Mouse (Mus musculus) layer of hippocampus, postnatal 36 days (tissue): ENCODE measurements around the gene Rbm20. TPM values are rescaled to one million over a fixed set of nuclear protein-coding genes. Genes with fewer than 3 reads are reported as not detected.
A peak's percentile ranks its signal among the peaks of the same experiment; 100 is the strongest.

ENCODE experiments used
- DNase-seq, 2 experiments: peaks; one replicate each; pipeline ENCODE4 v3.0.0; 2022
- total RNA-seq, 2 experiments: library from RNA; stranded (reverse); gene quantifications; 2 replicates each; pipeline ENCODE4 v1.2.3; 2021

Rbm20 gene
- total RNA-seq, 2 experiments from 2014 or later, result 1.5 to 2.0 TPM

- DNase-seq, result peak; percentile 70 to 78
Observed at GRCm38 (mm10) chr19:53852699-53853451, 175.8 kb downstream of the Rbm20 start.

DNA sequence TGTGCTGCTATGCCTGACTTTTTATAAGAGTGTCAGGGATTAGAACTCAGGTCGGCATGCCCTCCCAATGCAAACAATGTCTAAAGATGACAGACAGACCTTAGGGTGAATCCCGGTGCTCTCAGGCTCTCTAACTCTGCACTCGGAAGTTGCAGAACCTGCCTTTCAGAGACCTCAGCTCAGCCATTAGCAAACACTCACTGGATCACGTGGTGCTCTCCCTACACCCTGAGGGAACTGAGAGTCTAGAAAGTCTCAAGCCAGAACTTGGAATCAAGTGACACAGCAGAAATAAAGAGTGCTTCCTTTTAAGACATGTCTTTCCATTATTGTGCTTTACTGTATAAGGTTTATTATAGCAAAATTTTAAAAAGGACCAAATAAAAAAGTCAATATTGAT is 177.9 kb downstream of the Rbm20 start:
- no peak for DNase-seq

GRCm38 (mm10) chr19:53855781-53856180 is 178.7 kb downstream of the Rbm20 start:
- no peak for DNase-seq

DNA sequence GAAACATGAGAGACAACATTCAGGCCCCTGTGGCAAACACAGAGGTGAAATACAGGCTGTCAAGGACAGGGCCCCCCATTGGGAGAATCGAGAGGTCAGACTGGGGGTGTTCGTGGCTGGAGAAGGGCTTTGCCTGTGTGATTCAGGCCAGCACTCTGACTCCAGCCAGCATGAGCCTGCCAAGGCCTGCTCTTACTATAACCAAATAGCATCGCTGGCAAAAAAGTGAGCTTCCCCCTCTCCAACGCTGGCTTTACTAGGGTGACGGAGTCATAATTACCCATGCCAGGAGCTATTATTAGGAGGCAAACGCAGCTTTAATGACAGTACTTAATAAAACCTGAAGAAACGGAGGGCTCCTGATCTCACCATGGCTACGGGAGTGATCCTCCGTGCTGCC is 179.7 kb downstream of the Rbm20 start:
- no peak for DNase-seq

DNA sequence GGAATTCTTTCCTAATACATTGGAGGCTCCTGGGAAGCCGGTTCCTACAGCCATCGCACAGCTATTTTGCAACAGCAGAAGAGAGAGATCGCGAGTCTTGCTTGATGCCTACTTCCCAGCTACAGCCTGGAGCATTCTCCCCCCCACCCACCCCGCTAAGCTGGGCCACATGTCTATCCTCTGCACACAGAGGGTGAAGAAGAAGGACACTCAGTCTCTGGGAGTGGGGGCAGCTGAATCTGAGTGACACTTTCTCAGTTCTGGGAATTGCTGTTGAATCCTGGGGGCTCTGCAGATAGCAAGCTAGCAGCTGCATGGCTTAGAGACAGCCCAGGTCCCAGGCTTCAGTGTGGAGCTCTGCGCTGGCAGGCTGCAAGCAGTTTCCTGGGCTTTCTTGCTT is 180.9 kb downstream of the Rbm20 start:
- no peak for DNase-seq

GRCm38 (mm10) chr19:53859149-53859548 is 182.0 kb downstream of the Rbm20 start:
- DNase-seq, result no peak

GRCm38 (mm10) chr19:53859593-53859992 is 182.5 kb downstream of the Rbm20 start:
- DNase-seq, result no peak

GRCm38 (mm10) chr19:53861346-53861745 is 184.2 kb downstream of the Rbm20 start:
- DNase-seq, result no peak

GRCm38 (mm10) chr19:53862573-53863246 is 185.6 kb downstream of the Rbm20 start:
- peak in 1 of 2 experiments; percentile 25 for DNase-seq

DNA sequence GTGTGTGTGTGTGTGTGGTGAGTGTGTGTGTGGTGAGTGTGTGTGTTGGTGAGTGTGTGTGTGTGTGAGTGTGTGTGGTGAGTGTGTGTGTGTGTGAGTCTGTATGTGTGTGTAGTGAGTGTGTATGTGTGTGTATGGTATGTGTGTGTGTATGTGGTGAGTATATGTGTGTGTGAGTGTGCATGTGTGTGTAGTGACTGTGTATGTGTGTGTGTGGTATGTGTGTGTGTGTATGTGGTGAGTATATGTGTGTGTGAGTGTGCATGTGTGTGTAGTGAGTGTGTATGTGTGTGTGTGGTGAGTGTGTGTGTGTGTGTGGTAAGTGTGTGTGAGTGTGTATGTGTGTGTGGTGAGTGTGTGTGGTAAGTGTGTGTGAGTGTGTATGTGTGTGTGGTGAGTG is 190.1 kb downstream of the Rbm20 start:
- no peak for DNase-seq

GRCm38 (mm10) chr19:53868125-53868524 is 191.0 kb downstream of the Rbm20 start:
- no peak for DNase-seq

DNA sequence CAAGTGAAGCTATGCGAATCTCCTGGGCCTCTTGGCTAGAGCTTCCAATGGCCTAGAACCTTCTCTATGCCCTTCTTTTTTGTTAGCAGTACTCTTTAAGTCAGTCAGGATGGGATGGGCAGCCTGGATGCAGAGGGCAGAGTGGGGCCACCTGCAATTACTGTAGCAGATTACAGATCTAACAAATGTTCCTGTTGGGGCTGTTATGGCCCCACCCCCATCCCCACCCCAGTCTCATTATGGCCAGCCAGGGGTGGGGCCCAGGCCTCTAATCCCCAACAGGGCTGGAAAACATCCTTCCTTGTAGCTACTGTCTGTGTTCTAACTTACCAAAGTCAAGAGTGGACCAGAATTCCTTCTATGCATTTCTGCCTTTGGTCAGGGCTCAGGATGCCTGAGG is 191.7 kb downstream of the Rbm20 start:
- DNase-seq, result no peak

DNA sequence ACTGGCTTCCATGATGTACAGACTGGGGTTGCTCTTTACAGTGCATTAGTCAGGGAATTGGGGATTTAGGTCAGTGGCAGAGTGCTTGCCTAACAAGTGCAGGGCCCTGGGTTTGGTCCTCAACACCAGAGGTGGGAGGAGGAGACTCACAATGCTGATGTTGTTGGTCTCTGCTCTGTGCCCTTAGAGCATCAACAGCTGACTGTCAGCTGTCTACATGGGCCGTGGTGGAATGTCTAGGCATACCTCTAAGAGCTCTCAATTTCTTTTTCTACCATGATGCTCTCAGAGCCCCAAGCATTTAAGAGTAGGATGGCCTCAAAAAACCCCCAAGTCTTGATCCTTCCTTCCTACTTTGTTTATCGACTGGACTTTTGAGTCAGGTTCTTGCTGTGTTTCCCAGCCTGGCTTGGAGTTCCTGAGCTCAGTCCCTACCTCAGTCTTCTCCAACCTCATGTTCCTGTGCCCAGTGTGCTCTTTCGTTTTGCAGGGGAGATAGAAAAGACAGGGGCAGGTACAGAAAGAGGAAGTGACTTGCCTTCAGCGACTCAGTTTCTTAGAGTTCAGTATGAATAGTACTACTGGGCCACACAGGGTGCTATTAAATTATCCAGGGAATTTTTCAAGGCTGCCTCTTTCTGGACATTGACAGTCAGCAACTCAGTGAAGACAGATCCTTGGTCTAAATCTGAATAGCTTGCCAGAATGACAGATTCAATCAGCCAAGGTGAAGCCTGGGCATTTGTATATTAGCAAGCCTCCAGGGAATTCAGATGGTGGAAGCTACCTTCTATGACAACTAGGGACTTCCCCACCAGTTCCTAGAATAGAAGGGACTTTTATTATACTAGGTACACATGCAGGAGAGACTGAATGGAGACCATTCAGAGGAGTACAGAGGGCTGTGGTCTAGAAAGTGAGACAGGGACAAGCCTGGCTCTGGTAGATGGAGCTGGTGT is 192.6 kb downstream of the Rbm20 start:
- DNase-seq, result no peak

DNA sequence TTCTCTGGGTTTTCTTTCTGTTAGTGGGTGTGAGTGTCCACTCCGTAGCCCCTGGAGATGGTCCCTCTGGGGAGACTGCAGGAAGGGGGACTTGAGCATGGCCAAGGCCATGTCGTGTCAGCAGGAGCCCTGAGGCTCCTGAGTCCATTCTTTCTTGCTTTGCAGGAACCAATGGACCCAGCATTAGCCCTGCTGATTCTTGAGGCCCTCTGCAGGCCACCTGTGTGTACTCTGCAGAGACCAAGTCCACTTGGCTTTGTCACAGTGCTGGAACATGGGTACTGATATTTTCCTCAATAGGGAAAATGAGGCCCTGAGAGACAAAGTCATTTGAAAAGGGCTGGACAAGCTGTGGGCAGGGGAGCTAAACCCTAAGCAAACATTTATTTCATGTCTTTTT is 193.5 kb downstream of the Rbm20 start:
- DNase-seq, result no peak

GRCm38 (mm10) chr19:53871502-53871901 is 194.4 kb downstream of the Rbm20 start:
- DNase-seq, result no peak

DNA sequence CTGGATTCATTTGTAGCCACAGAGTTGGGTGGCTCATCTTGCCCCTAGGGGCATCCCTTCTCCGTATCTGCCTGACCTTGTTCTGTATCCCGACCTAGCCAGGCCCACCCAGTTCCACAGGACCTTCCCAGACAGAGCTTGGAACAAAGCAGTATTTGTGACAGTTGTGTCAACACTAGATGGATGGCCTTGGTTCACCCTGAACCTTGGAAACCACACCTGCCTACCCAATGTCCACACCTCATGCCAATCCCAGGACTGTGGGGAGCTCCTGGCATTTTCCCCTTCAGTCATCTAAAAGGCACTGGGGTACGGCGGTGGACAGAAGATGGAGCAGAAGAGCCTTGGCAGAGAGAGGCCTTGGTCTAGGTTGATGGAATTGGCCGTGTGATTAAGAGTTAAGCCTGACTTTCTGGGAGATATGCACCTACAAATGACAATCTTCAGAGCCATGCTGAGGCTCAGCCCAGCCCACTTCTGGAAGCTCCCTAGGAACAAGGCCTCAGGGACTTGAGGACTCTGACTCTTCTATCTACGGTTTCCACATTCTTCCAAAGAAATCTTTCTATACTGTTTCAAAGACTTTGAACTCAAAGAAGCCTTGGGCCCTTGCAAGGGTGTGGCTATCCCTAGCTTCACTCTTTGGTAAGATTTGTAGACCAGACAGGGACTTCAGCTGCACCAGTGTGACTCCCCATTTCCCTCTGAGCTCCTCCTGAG is 196.0 kb downstream of the Rbm20 start:
- no peak for DNase-seq

DNA sequence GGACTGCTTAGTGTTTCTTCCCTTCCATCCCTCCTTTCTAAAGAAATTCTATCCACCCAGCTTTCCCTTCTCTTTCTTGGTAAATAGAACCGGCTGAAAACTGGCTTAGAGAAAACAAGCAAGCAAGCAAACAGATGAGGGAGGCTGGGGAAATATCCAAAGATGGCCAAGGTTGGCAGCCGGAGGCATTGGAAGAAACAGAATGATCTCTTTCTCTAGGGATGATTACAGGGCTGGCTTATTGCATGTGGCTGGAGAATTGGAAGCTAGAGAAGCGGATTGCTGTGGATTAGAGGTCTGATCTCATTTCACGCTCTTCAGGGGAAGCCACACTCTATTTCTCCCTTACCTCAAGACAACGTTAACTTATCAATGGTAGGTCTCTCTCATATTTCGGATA is 198.1 kb downstream of the Rbm20 start:
- DNase-seq, result no peak

GRCm38 (mm10) chr19:53877779-53878178 is 200.7 kb downstream of the Rbm20 start:
- no peak for DNase-seq

DNA sequence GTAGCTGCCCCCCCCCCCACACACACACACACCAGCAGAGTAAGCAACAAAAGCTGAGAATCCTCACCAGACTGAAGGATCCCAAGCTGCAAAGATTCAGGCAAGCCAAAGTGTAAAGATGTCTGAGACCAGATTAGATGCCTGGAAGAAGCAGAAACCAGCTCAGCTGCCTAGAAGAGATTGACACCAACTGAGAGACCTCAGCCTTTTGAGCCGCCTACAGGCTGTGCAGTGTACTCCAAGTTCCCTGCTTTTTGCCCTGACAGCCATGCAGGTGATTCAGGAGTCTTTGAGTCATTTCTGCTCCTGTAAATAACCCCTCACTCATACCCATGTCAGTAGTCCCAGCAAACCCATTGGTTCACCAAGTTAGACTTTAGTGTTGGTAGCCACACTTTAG is 203.4 kb downstream of the Rbm20 start:
- no peak for DNase-seq

GRCm38 (mm10) chr19:53881786-53882185 is 204.7 kb downstream of the Rbm20 start:
- no peak for DNase-seq

- no peak for DNase-seq
Observed at GRCm38 (mm10) chr19:53885450-53885849, 208.3 kb downstream of the Rbm20 start.
